In genomic region chr1:136174101-136174606, GRCm38 (mm10) we compare ENCODE assay signal across 8 mouse cellular contexts. TPM values are rescaled to one million over a fixed set of nuclear protein-coding genes. Genes with fewer than 3 reads are reported as not detected.
DNase-seq lines count a peak whose midpoint lies in the region; ATAC-seq and TF ChIP-seq lines count a peak whose summit lies in the region.

No protein-coding gene starts in this region.

- peak; percentile 55 for DNase-seq in brain, embryonic 14.5 days (ENCODE audit: low read depth)
- peak; percentile 74 for DNase-seq in induced T-regulatory cell, adult 2 months (ENCODE audit: low read depth)
- no peak for DNase-seq in liver, embryonic 13.5 days
- DNase-seq in neural tube, embryonic 10.5 days (ENCODE audit: extremely low spot score, low spot score) = peak; percentile 46
- no peak for DNase-seq in gastrocnemius, postnatal 36 days
- DNase-seq in cerebellum, postnatal 14 days = no peak

- no peaks in the 10 kb centered on the region for H3K27me3 ChIP-seq in erythroblast, embryonic 14.5 days (ENCODE audit: control insufficient read depth)
- no peaks in the 10 kb centered on the region for H3K27me3 ChIP-seq in liver, embryonic 13.5 days

- intact Hi-C loops in gastrocnemius, postnatal 36 days (cut with DNase I) = loop anchor here (10.0 kb wide), 1 partner anchor 219 kb away; no protein-coding TSS in a partner anchor

- H3K4me2 ChIP-seq in liver, embryonic 13.5 days = peak overlapping the region; percentile 58

- ATAC-seq in erythroblast, adult 5-6 weeks (replicated peaks; ENCODE audit: low FRiP score, poor library complexity, severe bottlenecking) = no peak
- peak; percentile 48 for ATAC-seq in liver, embryonic 13.5 days (ENCODE audit: low read depth)

- H3K9ac ChIP-seq in liver, embryonic 13.5 days = peak overlapping the region; percentile 55

- peaks cover 2% of the 10 kb centered on the region for H3K36me3 ChIP-seq in erythroblast, embryonic 14.5 days (ENCODE audit: control insufficient read depth)
- peaks cover 6% of the 10 kb centered on the region; the same call in 1 of the 2 replicates for H3K36me3 ChIP-seq in liver, embryonic 13.5 days

- peaks cover 76% of the 10 kb centered on the region for H3K4me1 ChIP-seq in erythroblast, embryonic 14.5 days (ENCODE audit: control insufficient read depth)
- H3K4me1 ChIP-seq in liver, embryonic 13.5 days (replicated peaks) = peaks cover 71% of the 10 kb centered on the region

- peak overlapping the region; percentile 60 for H3K4me3 ChIP-seq in erythroblast, embryonic 14.5 days (replicated peaks)
- H3K4me3 ChIP-seq in liver, embryonic 13.5 days (replicated peaks) = peak overlapping the region; percentile 34

- no peaks in the 10 kb centered on the region for H3K9me3 ChIP-seq in erythroblast, embryonic 14.5 days (ENCODE audit: control insufficient read depth, low read length)
- no peaks in the 10 kb centered on the region for H3K9me3 ChIP-seq in liver, embryonic 13.5 days (replicated peaks)

- TF ChIP-seq CTCF in brain, embryonic 14.5 days (IDR thresholded peaks at IDR 0.05; ENCODE audit: borderline replicate concordance, extremely low read depth, insufficient read depth, insufficient read length) = no peak

- peak overlapping the region; percentile 15; the same call in 1 of the 2 replicates for H3K27ac ChIP-seq in liver, embryonic 13.5 days

- no peak for TF ChIP-seq POLR2A in brain, embryonic 14.5 days (IDR thresholded peaks at IDR 0.05; ENCODE audit: borderline replicate concordance, extremely low read depth, insufficient read depth, insufficient read length, poor library complexity, severe bottlenecking)

- 19% methylated on average over 13 of the region's 13 CpGs for WGBS in liver, embryonic 13.5 days (ENCODE audit: insufficient replicate concordance)

RNA-seq across cellular contexts. Expression of gene Mroh3, which starts 38.5 kb away (rescaled TPM):
- polyA plus RNA-seq in erythroblast, embryonic 14.5 days (2012) = not detected in 2 replicates
- not detected in 2 replicates for total RNA-seq in erythroblast, adult 5-6 weeks (2015; ENCODE audit: low replicate concordance)
- total RNA-seq in erythroblast, adult 5-6 weeks (2017; ENCODE audit: low replicate concordance) = 0.42 TPM in 1 of 2 replicates, not detected in the other
- polyA plus RNA-seq in brain, embryonic 14.5 days (2012; rRNA removed) = 0.50 and 0.77 TPM in 2 replicates
- not detected in 2 replicates for polyA plus RNA-seq in liver, embryonic 13.5 days (2015; fragmentation: Nextera tagmentation; extraction: Ambion mirVana)
- total RNA-seq in gastrocnemius, postnatal 36 days (2021) = not detected

RNA-seq across cellular contexts. Expression of gene Kif21b, which starts 43.0 kb away (rescaled TPM):
- polyA plus RNA-seq in erythroblast, embryonic 14.5 days (2012) = 0.03 and 0.15 TPM in 2 replicates
- 7.7 and 12.9 TPM in 2 replicates for total RNA-seq in erythroblast, adult 5-6 weeks (2015; ENCODE audit: low replicate concordance)
- 5.4 and 8.5 TPM in 2 replicates for total RNA-seq in erythroblast, adult 5-6 weeks (2017; ENCODE audit: low replicate concordance)
- polyA plus RNA-seq in brain, embryonic 14.5 days (2012; rRNA removed) = 140 and 182 TPM in 2 replicates
- 1.1 and 1.2 TPM in 2 replicates for polyA plus RNA-seq in liver, embryonic 13.5 days (2015; fragmentation: Nextera tagmentation; extraction: Ambion mirVana)
- 1 to 10 TPM in 1 of 2 experiments, under 1 TPM in 1; 0.62 to 1.1 TPM for total RNA-seq in gastrocnemius, postnatal 36 days (2021)

RNA-seq across cellular contexts. Expression of gene Inava, which starts 59.9 kb away (rescaled TPM):
- not detected in 2 replicates for polyA plus RNA-seq in erythroblast, embryonic 14.5 days (2012)
- total RNA-seq in erythroblast, adult 5-6 weeks (2015; ENCODE audit: low replicate concordance) = not detected in 2 replicates
- total RNA-seq in erythroblast, adult 5-6 weeks (2017; ENCODE audit: low replicate concordance) = not detected in 2 replicates
- 8.2 and 11.6 TPM in 2 replicates for polyA plus RNA-seq in brain, embryonic 14.5 days (2012; rRNA removed)
- 0.22 and 0.39 TPM in 2 replicates for polyA plus RNA-seq in liver, embryonic 13.5 days (2015; fragmentation: Nextera tagmentation; extraction: Ambion mirVana)
- total RNA-seq in gastrocnemius, postnatal 36 days (2021) = not detected

Comparison
In these comparisons a context has a peak if more than half of its experiments do, and no peak if none do; other contexts are left out.
1. DNase-seq: peak in brain, embryonic 14.5 days (single experiment), induced T-regulatory cell, adult 2 months (single experiment) and neural tube, embryonic 10.5 days (single experiment); none in liver, embryonic 13.5 days (single experiment), gastrocnemius, postnatal 36 days (0 of 2) and cerebellum, postnatal 14 days (0 of 2).
2. RNA of gene Kif21b, which starts 43.0 kb away (polyA plus RNA-seq): 140 to 182 TPM in brain, embryonic 14.5 days; 1.1 to 1.2 TPM in liver, embryonic 13.5 days and 0.03 to 0.15 TPM in erythroblast, embryonic 14.5 days; every median in the first group is over 10 times any median in the second.